Mouse (Mus musculus) adrenal gland, postnatal 10 days (tissue): Measurements from ENCODE around the gene Nenf. TPM values are rescaled to one million over a fixed set of nuclear protein-coding genes. Genes with fewer than 3 reads are reported as not detected.
A peak's percentile ranks its signal among the peaks of the same experiment; 100 is the strongest.

Experiments used
- DNase-seq: peaks from one replicate; pipeline ENCODE4 v3.0.0; 2021; ENCODE audit warnings: mixed read lengths
- total RNA-seq, 2 experiments: library from RNA; stranded (reverse); gene quantifications; 2 replicates each; pipeline ENCODE4 v1.2.3; 2021

Gene Nenf
- total RNA-seq, 2 experiments from 2014 or later, result 97.5 to 97.6 TPM

DNA sequence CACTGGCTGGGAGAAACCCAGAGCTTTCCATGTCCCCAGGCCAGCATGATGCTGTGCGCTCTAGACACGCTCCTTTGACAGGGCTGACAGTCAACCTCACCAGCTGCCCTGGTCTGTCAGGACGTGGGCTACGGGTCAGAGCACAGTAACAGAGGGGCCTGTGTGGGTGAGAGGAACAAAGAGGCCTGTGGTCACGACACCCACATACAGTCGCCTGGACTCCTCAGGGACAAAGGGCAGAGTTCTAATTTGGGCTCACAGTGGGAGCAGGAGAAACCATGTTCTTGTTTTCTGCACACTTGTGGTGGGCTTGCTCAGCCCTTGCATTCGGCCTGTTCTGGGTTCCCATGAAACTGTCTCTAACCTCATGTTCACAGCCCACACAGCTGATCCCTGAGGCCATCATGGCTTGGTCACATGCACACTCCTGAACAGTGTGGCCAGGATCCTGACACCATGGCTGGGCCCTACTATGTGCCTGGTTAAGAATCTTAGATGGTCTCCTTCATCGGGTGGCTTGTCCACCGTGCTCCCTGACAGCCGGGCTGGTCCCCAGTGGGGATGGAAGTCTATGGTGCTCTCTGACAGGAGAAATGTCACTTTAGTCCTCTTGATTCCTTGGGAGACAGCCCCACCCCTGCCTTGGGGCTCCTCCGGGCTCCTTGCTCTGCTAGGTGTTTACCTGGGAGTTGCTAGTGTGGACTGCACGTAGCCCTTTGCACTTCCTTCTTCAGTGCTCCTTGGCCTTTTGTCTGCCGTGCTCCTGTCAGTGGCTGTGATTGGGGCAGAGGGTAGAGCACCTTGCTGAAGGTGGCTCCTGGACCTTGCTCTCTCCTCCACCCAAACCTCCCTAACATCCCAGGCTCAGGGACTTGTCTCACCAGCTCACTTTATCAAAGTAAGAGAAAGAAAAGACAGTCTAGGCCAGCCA, 34.6 kb downstream of the Nenf start:
- no peak for DNase-seq

DNA sequence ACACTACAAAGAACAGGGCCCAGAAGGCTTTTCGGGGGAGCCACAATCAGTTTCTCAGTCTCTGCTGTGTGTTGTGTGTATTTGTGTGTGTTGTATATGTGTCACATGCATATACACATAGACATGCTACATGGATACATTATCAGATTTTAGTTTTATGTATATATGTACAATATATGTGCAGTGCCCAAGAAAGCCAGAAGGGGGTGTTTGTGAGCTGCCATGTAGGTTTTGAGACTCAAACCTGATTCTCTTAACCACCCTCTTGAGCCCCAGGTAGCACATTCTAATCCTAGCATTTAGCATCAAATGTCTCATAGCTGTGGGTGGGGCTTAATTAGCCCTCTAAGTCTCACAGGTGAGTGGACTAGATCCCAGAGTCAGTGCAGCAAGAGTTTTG, 35.7 kb downstream of the Nenf start:
- no peak for DNase-seq

DNA sequence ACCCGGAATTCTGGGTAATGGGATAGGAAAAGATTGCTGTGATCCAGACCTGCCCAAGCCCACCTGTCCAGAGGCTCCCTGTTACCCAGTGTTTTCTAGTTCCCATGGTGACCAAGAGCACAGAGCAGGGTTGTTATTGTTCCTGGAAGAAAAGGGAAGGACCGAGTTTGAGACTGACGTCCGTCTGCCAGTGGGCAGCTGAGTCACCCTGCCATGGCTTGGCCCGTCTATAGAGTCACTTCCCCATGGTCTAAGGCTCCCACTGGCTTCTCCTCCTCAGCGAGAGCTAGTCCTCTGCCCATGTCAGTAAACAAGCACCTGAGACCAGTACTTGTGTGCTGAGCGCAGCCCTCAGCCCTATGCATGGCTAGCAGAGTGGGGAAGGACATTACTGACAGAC, 36.8 kb downstream of the Nenf start:
- no peak for DNase-seq

DNA sequence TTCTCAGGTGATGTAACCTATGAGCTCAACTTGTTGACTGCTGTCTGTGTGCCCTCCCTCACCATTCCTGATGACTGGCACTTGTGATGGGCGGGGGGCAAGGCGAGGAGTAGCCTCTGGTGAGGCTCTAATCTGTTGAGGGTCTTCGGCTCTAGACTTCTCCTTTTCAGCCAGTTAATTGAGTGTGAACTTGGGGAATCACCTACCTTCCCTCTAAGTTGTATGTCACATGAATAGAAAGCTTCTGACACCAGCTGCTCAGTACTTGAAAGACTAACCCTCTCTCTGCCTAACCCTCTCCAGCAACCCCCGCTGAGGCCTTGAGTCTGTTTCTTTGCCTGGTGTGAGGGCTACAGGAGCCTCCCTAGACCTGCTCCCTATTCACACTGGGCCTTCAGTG, 39.7 kb downstream of the Nenf start:
- no peak for DNase-seq

DNA sequence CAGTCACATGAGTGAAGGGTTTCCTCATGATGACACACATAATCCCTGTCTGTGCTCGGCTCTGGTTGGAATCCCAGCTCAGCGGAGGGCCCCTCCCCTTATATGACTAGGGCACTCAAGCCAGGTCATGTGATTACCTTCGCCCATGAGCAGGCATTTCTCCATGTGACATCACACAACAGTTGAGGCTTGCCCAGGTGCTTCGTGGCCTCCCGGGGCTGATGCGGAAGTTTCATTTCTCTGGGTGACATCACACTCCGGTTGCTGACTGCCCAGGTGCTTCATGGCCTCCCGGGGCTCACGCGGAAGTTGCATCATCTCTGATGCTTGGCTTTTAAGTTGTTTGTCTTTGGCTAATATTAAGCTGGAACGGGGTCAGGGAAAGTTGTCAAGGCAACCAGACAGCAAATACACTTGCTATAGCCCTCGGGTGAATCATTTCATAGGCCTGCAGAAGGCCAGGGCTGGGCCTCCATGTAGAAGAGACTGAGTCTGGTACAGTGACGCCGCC, 40.4 kb downstream of the Nenf start:
- DNase-seq, result peak; percentile 52

DNA sequence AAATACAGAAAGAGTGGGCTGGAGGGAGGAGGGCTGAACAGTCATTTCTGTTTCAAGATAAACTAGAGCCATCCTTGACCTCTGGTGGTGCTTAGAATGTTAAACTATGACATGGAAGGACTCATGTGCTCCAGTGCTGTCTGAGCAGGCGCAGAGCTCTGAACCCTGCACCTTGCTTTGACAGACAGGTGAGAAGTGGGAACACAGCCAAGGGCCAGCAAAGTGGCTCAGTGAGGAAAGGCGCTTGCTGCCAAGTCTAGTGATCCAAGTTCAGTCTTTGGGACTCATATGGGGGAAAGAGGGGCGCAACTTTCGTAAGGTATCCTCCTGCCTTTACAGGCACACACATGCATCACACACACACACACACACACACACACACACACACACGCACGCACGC, 41.8 kb downstream of the Nenf start:
- no peak for DNase-seq

DNA sequence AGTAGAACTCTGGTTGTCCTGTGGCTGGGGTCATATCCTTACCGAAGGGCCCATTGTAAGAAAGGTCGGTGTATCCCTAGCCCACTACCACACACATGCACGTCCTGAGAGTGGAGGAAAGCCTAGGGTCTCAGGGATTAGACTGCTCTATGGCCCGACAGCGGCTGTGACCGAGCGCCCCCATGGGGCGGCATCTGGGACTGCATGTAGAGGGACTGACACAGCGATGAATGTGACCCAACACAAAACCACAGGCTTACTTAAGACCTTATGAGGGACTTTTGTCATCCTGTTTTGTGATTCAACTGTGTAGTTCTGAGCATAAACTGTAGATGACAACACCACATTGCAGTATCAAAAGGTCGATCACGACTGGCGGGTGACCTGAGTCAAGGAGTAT, 42.5 kb downstream of the Nenf start:
- DNase-seq, result peak; percentile 92

DNA sequence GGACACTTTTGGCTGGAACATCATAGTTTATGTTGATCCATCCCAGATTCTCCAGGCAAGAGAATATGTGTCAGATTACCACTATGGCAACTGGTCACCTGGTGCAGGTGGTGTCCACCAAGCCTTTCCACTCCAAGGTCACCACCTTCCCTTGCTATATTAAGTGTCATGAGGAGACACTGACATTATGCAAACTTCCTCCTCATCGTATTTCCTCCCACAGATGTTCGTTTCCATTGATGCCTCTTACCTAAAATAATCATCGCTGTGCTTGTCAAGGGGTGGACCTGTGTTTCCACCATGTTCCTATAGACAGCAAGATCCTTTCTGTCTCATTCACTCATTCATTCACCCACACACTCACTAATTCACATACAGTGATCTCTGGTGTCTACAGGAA, 45.3 kb downstream of the Nenf start:
- no peak for DNase-seq

DNA sequence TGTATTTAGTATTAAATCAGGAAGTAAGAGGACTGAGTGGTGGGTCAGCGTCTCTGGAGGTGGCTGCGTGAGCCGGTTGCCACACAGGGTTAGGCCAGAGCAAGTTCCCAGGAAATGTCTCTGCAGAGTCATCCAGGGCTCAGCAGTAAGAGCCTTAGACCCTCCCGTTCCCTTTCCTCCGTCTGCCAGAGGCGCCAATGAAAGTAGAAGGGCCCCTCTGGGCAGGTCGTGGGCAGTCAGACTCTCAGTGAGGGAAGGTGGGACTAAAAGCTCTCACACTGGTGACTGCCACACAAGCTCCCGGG, 48.4 kb downstream of the Nenf start:
- no peak for DNase-seq

DNA sequence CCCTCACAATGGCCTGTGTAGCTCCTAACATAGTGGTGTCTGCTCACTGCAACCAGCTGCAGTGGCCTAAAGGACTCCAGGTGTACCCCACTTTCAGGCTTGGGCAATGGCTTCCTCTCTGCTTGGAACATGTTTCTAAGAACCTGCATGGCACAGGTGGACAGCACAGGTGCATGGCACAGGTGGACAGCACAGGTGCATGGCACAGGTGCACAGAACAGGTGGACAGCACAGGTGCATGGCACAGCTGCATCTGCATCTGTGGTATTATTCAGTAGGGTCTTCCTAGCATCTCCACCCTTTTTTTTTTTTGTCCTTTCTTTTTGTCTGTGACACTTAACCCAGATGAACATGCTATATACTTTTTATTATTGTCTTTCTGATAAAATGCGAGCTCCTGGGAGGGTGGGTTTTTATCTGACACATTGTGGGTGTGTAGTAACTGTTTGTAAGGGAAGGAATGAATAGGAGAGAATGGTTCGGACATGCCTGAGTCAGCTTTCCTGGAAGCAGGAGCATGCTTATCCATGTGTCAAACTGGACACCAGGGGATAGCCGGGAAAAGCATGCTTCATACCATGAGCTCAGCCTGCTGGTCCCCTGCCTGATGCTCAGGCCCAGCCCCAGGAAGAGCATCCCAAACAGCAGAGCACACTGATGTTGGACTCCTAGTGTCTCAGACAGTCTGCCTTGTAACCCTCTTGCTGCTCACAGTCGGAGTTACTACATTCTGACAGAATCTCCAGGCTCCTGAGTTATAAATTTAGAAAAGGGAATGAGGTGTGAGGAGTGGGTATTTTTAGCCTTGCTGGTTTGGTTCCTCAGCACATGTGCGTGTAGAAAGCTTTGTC, 49.0 kb downstream of the Nenf start:
- no peak for DNase-seq

DNA sequence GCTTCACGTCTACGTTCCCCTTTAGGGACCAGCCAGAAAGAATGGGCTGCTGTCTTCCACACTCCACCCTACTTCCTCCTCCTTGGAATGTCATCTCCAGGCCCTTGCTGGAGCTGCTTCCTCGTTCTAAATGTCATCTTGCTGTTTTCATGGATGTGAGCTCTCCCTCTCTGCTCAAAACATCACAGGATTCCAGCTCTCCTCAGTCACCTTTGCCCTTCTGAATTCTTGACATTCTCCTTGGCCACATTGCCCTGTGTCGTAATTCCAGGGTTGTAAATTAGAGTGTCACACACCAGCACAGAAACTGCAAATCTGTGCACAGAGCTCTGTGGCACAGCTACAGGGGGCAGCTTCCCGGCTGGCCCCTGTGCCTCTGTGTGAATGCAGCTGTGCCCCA, 50.1 kb downstream of the Nenf start:
- DNase-seq, result no peak

DNA sequence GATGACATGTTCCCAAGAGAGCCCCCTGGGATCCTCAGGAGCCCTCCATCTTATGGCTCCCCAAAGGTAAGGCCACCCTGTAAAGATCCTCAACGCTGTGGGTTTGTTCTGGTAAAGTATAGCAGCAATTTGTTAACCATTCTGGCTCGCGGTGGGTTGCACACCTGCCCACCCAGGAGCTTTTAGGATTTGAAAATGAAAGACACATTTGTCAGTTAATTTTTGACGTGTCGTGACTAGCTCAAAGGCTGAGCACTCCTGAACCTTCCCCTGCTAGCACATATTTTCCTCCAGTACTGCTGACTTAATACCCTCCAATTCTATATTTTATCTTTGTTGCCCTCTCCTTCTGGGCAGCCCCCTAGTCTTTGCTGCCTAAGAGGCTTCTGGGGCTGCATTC, 50.8 kb downstream of the Nenf start:
- DNase-seq, result no peak

DNA sequence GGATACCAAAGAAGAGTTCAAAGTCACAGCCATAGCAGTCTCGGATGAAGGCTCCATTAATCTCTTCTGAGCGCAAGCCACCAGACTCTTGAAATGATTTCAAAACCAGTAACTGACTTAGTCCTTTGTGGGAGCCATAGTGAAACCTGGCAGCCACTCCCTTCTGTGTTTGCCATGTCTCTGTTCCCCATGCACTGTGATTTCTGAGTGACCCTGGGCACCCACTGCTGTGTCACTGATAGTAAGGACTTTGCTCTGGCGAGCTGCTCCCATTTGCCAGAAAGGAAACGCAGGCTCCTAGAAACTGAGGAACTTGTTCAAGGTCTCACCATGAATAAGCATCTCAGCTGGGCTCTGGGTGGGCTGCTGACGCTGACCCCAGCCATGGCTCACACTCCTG, 54.5 kb downstream of the Nenf start:
- DNase-seq, result no peak

DNA sequence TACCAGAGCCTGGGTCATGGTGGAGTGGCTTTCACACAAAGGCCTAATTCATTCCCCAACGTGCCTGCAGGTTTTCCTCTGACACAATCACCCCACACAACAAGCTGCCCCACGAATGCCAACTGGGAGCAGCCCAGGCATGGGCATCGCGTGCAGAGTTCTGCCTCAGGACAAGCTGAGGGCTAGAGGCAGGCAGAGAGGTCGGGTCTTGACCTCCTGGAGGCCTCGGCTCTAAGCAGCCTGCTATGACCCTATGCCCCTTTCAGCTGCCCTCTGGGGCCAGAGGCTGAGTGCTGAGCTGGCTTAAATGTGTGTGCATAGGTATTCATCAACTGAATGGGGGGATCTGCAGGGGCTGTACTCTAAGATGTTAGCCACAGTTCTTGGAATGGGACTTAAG, 56.1 kb downstream of the Nenf start:
- DNase-seq, result no peak

DNA sequence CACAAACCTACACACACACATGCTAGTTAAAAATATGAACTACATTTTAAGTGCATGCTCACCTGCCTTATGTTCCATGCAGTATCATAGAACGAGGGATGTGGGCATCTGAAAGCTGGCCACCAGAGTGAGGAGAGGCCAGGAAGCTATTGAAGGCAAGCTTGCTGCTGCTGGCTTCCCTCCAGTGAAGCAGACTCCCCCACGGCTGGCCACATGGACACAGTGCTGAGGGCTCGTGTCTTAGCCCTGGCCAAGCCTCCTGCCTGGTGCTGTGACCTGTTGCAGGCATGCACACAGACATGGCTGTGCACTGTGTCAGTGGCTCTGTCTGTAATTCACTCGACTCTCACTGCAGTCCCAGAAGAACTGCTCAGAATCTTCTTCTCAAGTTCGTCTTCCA, 58.3 kb downstream of the Nenf start:
- DNase-seq, result no peak

DNA sequence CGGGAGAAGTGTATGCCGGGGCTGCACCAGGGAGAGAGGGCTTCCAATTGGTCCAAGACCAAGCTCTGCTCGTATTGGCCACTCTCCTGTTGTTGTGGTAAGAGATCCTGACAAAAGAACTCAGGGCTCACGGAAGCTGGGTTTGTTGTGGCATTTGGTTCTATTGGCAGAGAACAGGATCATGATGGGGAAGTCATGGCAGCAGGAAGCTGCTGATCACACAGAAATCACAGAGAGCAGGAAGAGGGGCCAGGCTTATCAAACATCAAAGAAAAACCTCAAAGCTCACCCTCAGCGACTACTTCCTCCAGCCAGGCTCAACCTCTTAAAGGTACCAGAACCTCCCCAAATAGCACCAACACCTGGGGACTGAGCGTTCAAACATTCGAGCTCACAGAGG, 58.9 kb downstream of the Nenf start:
- no peak for DNase-seq

DNA sequence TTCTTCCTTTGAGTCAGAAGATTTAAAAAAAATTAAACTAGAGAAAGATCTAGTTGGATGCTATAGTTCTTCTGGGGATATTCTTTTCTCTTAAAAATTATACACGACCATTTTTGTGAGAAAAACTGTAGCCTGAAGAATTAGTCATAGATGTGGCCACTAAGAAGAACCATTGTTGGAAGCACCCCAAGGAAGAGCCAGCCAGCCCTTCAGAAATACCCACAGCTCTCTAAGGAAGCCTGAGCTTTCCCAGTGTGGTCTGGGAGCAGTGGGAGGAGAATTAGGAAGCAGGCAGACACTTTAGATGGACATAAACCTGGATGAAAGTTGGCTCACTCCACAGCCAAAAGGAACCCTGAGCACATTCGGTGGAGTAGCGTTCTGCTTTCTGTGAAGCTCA, 59.5 kb downstream of the Nenf start:
- no peak for DNase-seq

DNA sequence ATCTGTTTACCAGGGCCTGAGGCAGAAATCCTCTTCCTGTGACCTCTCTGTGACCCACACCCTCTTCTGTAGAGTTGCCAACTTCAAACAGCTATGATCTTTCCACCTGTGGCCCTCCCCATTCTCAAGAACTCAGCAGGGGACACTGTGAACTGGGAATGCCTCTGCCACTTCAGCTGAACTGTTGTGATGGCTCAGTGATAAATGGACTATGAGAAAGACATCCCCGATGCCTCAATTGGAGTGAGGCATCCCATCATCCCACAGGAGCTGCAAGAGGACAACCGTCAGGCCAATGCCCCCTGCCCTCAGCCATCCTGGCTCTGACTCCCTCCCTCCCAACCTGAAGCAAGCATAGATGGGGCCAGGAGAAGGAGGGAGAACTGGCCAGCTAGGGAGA, 60.0 kb downstream of the Nenf start:
- no peak for DNase-seq

DNA sequence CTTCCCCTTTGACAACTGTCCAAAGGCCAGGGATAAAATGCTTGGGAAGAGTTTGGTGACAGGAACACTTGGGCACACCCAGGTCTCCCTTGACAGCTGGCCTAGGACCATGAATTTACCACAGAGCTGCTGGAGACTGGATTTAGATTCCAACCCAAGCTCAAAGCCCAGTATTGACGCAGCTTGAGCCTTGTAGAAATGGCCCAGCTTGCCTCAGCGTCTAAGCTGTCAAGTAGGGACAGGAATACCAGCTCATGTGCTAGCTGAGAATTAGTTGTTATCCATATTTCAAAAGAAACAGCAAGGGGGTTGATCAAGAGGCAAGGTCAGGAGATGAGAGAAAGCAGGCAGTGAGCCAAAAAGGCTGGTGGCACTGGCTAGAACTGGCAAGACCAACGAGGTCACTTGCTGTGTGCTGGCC, 60.6 kb downstream of the Nenf start:
- DNase-seq, result peak; percentile 70
